ENCODE assay signal across 22 mouse cellular contexts in genomic region chr5:36111516-36111915, GRCm38 (mm10).
DNase-seq lines count a peak whose midpoint lies in the region; ATAC-seq and TF ChIP-seq lines count a peak whose summit lies in the region.
"Had no signal": no experiment of that assay in that cellular context is flagged by ENCODE, and none has a peak within 500 bp of the region (broad histone marks: within the 10 kb centered on the region; RNA-seq: fewer than 3 reads in every experiment).

No protein-coding gene starts in this region.

- intact Hi-C loops in heart, adult 2 months (cut with DNase I): no loop called here
- intact Hi-C loops in heart, postnatal 14 days (cut with DNase I): no loop called here

- peaks cover 3% of the 10 kb centered on the region; the same call in 1 of the 2 replicates for H3K4me1 ChIP-seq in heart, adult 2 months (ENCODE audit: control insufficient read depth, insufficient read depth, low read length)
- H3K4me1 ChIP-seq in heart, embryonic 12.5 days (replicated peaks): peaks cover 18% of the 10 kb centered on the region
- H3K4me1 ChIP-seq in heart, embryonic 15.5 days (replicated peaks): peaks cover 34% of the 10 kb centered on the region

- no peaks in the 10 kb centered on the region for H3K79me2 ChIP-seq in heart, adult 2 months (replicated peaks; ENCODE audit: control insufficient read depth, insufficient read depth, low read length)

- H3K36me3 ChIP-seq in heart, adult 2 months (ENCODE audit: control insufficient read depth, insufficient read depth, low read length): no peaks in the 10 kb centered on the region
- H3K36me3 ChIP-seq in heart, embryonic 12.5 days: no peaks in the 10 kb centered on the region
- H3K36me3 ChIP-seq in heart, embryonic 15.5 days: no peaks in the 10 kb centered on the region
- H3K36me3 ChIP-seq: embryonic facial prominence, embryonic 12.5 days; forebrain, embryonic 12.5 days; hindbrain, embryonic 15.5 days had no signal

- ATAC-seq in heart, embryonic 12.5 days (ENCODE audit: insufficient number of reproducible peaks, low FRiP score): no peak
- peak; percentile 65; the same call in 1 of the 2 replicates for ATAC-seq in heart, embryonic 15.5 days (replicated peaks; ENCODE audit: insufficient number of reproducible peaks, insufficient read depth, low FRiP score, low read depth)
- ATAC-seq: activated CD4-positive, CD25-positive, alpha-beta regulatory T cell, adult 4 months; forebrain, embryonic 16.5 days; inflammation-experienced regulatory T-cells, adult 6 months; intestine, postnatal 0 days; Patski had no signal

- no peak for TF ChIP-seq POLR2A in heart, adult 2 months (IDR thresholded peaks at IDR 0.05; ENCODE audit: insufficient read depth, low read depth, low read length)

- no peak overlapping the region for H3K27ac ChIP-seq in heart, adult 2 months
- H3K27ac ChIP-seq in heart, embryonic 12.5 days (ENCODE audit: poor library complexity, severe bottlenecking): no peak overlapping the region
- peak overlapping the region; percentile 16; the same call in 1 of the 2 replicates for H3K27ac ChIP-seq in heart, embryonic 15.5 days
- H3K27ac ChIP-seq: embryonic facial prominence, embryonic 12.5 days; forebrain, embryonic 12.5 days; hindbrain, embryonic 15.5 days had no signal

- H3K9me3 ChIP-seq in heart, embryonic 12.5 days (replicated peaks): no peaks in the 10 kb centered on the region
- H3K9me3 ChIP-seq in heart, embryonic 15.5 days (replicated peaks): no peaks in the 10 kb centered on the region
- H3K9me3 ChIP-seq: embryonic facial prominence, embryonic 12.5 days; forebrain, embryonic 12.5 days; hindbrain, embryonic 15.5 days had no signal

- TF ChIP-seq EP300 in heart, adult 2 months (IDR thresholded peaks at IDR 0.05; ENCODE audit: insufficient read depth, low read depth, low read length): no peak; the same call in 1 of the 2 replicates

- no peak overlapping the region for H3K4me2 ChIP-seq in heart, embryonic 12.5 days
- H3K4me2 ChIP-seq in heart, embryonic 15.5 days: no peak overlapping the region
- H3K4me2 ChIP-seq: embryonic facial prominence, embryonic 12.5 days; forebrain, embryonic 12.5 days; hindbrain, embryonic 15.5 days had no signal

- H3K4me3 ChIP-seq in heart, adult 2 months: no peak overlapping the region
- no peak overlapping the region for H3K4me3 ChIP-seq in heart, embryonic 12.5 days
- H3K4me3 ChIP-seq in heart, embryonic 15.5 days: no peak overlapping the region
- H3K4me3 ChIP-seq: embryonic facial prominence, embryonic 12.5 days; forebrain, embryonic 12.5 days; hindbrain, embryonic 15.5 days had no signal

- TF ChIP-seq CTCF in heart, adult 2 months (IDR thresholded peaks at IDR 0.05): no peak

- H3K9ac ChIP-seq in heart, adult 2 months (ENCODE audit: low read depth, low read length): no peak overlapping the region
- H3K9ac ChIP-seq in heart, embryonic 12.5 days: no peak overlapping the region
- no peak overlapping the region for H3K9ac ChIP-seq in heart, embryonic 15.5 days
- H3K9ac ChIP-seq: embryonic facial prominence, embryonic 12.5 days; forebrain, embryonic 12.5 days; hindbrain, embryonic 15.5 days had no signal

- no peaks in the 10 kb centered on the region for H3K27me3 ChIP-seq in heart, adult 2 months (ENCODE audit: control insufficient read depth, insufficient read depth, low read length)
- H3K27me3 ChIP-seq in heart, embryonic 12.5 days (replicated peaks): no peaks in the 10 kb centered on the region
- no peaks in the 10 kb centered on the region for H3K27me3 ChIP-seq in heart, embryonic 15.5 days
- H3K27me3 ChIP-seq: embryonic facial prominence, embryonic 12.5 days; hindbrain, embryonic 15.5 days had no signal

- WGBS in heart, adult 2 months: 55% methylated on average over 3 of the region's 3 CpGs
- WGBS in heart, embryonic 12.5 days: 57% methylated on average over 3 of the region's 3 CpGs
- WGBS in heart, embryonic 15.5 days: 37% methylated on average over 3 of the region's 3 CpGs

- peak; percentile 41 to 73 for DNase-seq in heart, adult 2 months
- peak; percentile 2 for DNase-seq in fat pad, adult 2 months (ENCODE audit: extremely low read depth, low read depth, low spot score)
- peak; percentile 48 to 49 for DNase-seq in heart, postnatal 14 days
- DNase-seq in gastrocnemius, adult 18-20 months (ENCODE audit: low spot score): no peak
- DNase-seq in right cerebral cortex, adult 18-20 months: no peak
- DNase-seq in lung, postnatal 4 days: no peak
- DNase-seq: adrenal gland, adult 2 months; adrenal gland, postnatal 25 days; cerebellum, adult 8-10 months; cerebellum, postnatal 14 days; gastrocnemius, postnatal 14 days; kidney, adult 8-10 months had no signal

Comparison
In these comparisons a context has a peak if more than half of its experiments do, and no peak if none do; other contexts are left out.
1. DNase-seq: peak in heart, adult 2 months (2 of 2), fat pad, adult 2 months (single experiment) and heart, postnatal 14 days (2 of 2); none in gastrocnemius, adult 18-20 months (single experiment), right cerebral cortex, adult 18-20 months (single experiment) and lung, postnatal 4 days (0 of 2).